Mouse (Mus musculus): Measurements from ENCODE around the gene Ifna13. TPM values are rescaled to one million over a fixed set of nuclear protein-coding genes. Genes with fewer than 3 reads are reported as not detected.

The Ifna13 gene
- not detected in 2 replicates for total RNA-seq (2012; rRNA removed)

DNA sequence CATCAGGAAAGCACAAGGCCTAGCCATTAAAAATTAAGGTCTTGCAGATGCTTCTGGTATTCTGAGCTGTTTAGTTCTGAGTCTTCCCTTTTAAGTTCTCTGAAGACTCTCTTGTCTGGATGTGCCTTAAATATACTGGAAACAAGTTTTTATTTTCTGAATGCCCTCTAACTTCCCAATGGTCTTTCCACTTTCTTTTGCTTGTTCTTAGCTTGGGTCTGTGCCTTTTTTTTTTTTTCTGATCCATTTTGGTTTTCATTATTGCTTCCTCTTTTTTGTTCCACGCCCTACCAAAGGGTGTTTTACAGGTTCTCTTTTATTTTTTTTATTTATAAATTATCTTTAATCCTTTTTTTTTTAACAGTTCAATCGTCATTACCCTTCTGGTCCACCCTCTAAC lies at the start of gene Ifna13:
Gene Ifna13, minus strand, starts transcription at position 101 of the 400 bp plus-strand sequence.
- H3K27ac ChIP-seq (ENCODE audit: insufficient read depth, low read depth, low read length, poor library complexity, severe bottlenecking), result no peak within 1 kb of the TSS
- in situ Hi-C loops (cut with MboI; ENCODE audit: low sequenced_read_pairs in 2 of 2, unreplicated experiment in 2 of 2), result no loop called here
- no peak for TF ChIP-seq HCFC1 (IDR thresholded peaks at IDR 0.05; ENCODE audit: borderline replicate concordance, insufficient read depth, low read length)
- no peak for TF ChIP-seq ZNF384 (IDR thresholded peaks at IDR 0.05; ENCODE audit: low read depth, low read length)
- no peak for TF ChIP-seq MAFK (IDR thresholded peaks at IDR 0.05; ENCODE audit: insufficient read depth, low read depth, low read length)

DNA sequence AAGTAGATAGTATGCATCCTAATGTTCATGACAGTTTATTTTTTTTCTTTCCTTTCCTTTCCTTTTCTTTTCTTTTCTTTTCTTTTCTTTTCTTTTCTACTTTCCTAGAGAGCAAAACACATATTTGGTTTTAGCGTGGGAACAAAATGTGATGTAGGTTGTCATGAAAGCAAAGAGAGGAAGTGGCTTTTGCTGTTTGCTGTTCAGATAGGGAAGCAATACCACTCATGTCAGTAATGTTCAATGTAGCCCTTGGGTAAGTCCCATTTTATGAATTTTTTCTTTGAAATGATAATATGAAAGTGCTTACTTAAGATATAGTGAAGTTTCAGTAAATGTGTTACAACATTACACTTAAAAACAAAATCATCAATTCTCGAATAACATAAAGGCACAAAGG lies 49.1 kb upstream of the Ifna13 start:
- Histone ChIP-seq H3K27ac (ENCODE audit: insufficient read depth, low read depth, low read length, poor library complexity, severe bottlenecking) (no peak overlapping the region), H3K4me3 (ENCODE audit: insufficient read depth in 1 of 2, low read depth in 1 of 2, low read length in 2 of 2, poor library complexity in 1 of 2, severe bottlenecking in 1 of 2) (no peak overlapping the region), H3K9ac (ENCODE audit: insufficient read depth, low read depth, low read length, poor library complexity, severe bottlenecking) (no peak overlapping the region), H3K4me1 (ENCODE audit: control insufficient read depth in 2 of 2, insufficient read depth in 2 of 2, low read length in 2 of 2, poor library complexity in 1 of 2) (no peaks in the 10 kb centered on the region), H3K9me3 (ENCODE audit: control insufficient read depth, insufficient read depth, low read depth, low read length) (no peaks in the 10 kb centered on the region), H3K36me3 (ENCODE audit: control insufficient read depth, insufficient read depth, low read length, poor library complexity, severe bottlenecking) (no peaks in the 10 kb centered on the region)
- in situ Hi-C loops (cut with MboI; ENCODE audit: low sequenced_read_pairs in 2 of 2, unreplicated experiment in 2 of 2), result no loop called here
- TF ChIP-seq MAFK (IDR thresholded peaks at IDR 0.05; ENCODE audit: insufficient read depth, low read depth, low read length) (no peak), CHD2 (IDR thresholded peaks at IDR 0.05; ENCODE audit: low read depth, low read length) (no peak), HCFC1 (IDR thresholded peaks at IDR 0.05; ENCODE audit: borderline replicate concordance, insufficient read depth, low read length) (no peak), ZC3H11A (IDR thresholded peaks at IDR 0.05; ENCODE audit: borderline replicate concordance, low read depth, low read length) (no peak), ZNF384 (IDR thresholded peaks at IDR 0.05; ENCODE audit: low read depth, low read length) (no peak)
- no peak for DNase-seq (ENCODE audit: low read depth, low spot score)

More for the DNA sequence above, at the start of gene Ifna13:
- H3K36me3 ChIP-seq (ENCODE audit: control insufficient read depth, insufficient read depth, low read length, poor library complexity, severe bottlenecking), result no peaks in the 10 kb centered on the region
- DNase-seq (ENCODE audit: low read depth, low spot score), result no peak
- H3K4me1 ChIP-seq (ENCODE audit: control insufficient read depth in 2 of 2, insufficient read depth in 2 of 2, low read length in 2 of 2, poor library complexity in 1 of 2), result no peaks in the 10 kb centered on the region
- H3K9me3 ChIP-seq (ENCODE audit: control insufficient read depth, insufficient read depth, low read depth, low read length), result peaks cover 2% of the 10 kb centered on the region; the same call in 1 of the 2 replicates
- H3K4me3 ChIP-seq (ENCODE audit: insufficient read depth in 1 of 2, low read depth in 1 of 2, low read length in 2 of 2, poor library complexity in 1 of 2, severe bottlenecking in 1 of 2), result no peak within 1 kb of the TSS
- no peak within 1 kb of the TSS for H3K9ac ChIP-seq (ENCODE audit: insufficient read depth, low read depth, low read length, poor library complexity, severe bottlenecking)

DNA sequence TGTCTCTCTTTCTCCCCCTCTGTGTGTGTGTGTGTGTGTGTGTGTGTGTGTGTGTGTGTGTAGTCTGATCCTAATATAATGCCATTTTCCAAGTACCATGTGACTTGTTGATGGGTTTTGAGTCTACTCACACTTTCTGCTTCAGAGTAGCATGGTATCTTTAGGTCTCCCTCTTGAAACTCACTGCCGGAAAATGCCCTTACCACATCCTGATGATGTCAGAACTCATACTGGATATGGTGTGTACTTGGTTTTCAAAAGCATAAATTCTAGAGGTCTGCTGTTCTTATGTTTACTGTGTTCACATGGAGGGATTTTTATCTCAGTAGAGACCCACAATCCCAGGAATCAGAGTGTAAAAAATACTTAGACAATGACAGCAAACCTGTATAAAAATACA lies 48.3 kb upstream of the Ifna13 start:
- in situ Hi-C loops (cut with MboI; ENCODE audit: low sequenced_read_pairs in 2 of 2, unreplicated experiment in 2 of 2), result no loop called here
- Histone ChIP-seq H3K4me3 (ENCODE audit: insufficient read depth in 1 of 2, low read depth in 1 of 2, low read length in 2 of 2, poor library complexity in 1 of 2, severe bottlenecking in 1 of 2) (no peak overlapping the region), H3K9me3 (ENCODE audit: control insufficient read depth, insufficient read depth, low read depth, low read length) (no peaks in the 10 kb centered on the region), H3K27ac (ENCODE audit: insufficient read depth, low read depth, low read length, poor library complexity, severe bottlenecking) (no peak overlapping the region), H3K4me1 (ENCODE audit: control insufficient read depth in 2 of 2, insufficient read depth in 2 of 2, low read length in 2 of 2, poor library complexity in 1 of 2) (no peaks in the 10 kb centered on the region), H3K36me3 (ENCODE audit: control insufficient read depth, insufficient read depth, low read length, poor library complexity, severe bottlenecking) (no peaks in the 10 kb centered on the region), H3K9ac (ENCODE audit: insufficient read depth, low read depth, low read length, poor library complexity, severe bottlenecking) (no peak overlapping the region)
- DNase-seq (ENCODE audit: low read depth, low spot score), result no peak
- no peak for TF ChIP-seq HCFC1 (IDR thresholded peaks at IDR 0.05; ENCODE audit: borderline replicate concordance, insufficient read depth, low read length)

DNA sequence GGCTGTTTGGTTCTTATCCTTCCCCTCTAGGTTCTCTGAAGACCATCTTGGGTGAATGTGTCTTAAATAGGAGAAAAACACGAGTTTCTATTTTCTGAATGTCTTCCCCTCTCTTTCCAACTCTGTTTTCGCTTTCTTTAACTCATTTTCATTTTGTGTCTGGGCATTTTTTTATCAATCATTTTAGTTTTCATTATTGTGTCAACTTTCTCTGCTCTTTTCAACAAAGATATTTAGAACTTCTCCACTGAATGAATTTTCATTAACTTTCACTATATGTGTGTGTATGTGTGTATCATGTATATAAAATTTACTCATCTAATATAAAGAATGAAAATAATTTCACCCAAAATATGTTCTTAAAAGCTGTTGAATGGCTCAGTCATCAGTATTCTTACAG lies 47.0 kb upstream of the Ifna13 start, which contains the start of gene Ifnab:
Gene Ifnab, minus strand, starts transcription at position 101 of the 400 bp plus-strand sequence.
- H3K4me1 ChIP-seq (ENCODE audit: control insufficient read depth in 2 of 2, insufficient read depth in 2 of 2, low read length in 2 of 2, poor library complexity in 1 of 2), result no peaks in the 10 kb centered on the region

DNA sequence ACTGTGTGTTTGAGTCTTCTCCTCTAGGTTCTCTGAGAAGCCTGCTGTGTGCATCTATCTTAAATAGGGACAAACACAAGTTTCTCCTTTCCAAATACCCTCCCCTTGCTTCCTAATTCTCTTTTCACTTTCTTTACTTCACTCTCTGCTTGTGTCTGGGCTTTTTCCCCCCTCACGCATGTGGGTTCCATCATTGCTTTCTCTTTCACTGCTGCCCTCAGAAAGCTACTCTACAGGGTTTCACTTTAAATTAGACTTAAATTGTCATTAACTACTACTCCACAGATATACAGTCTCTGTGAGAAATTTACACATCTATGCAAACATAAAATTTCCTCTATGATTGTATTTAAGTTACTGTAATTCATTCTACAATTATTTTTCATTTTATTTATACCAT lies 39.6 kb upstream of the Ifna13 start, which contains the start of gene Ifna2:
Gene Ifna2, minus strand, starts transcription at position 101 of the 400 bp plus-strand sequence.
- no peak for DNase-seq (ENCODE audit: low read depth, low spot score)
- no peaks in the 10 kb centered on the region for H3K36me3 ChIP-seq (ENCODE audit: control insufficient read depth, insufficient read depth, low read length, poor library complexity, severe bottlenecking)
- no peak within 1 kb of the TSS for H3K4me3 ChIP-seq (ENCODE audit: insufficient read depth in 1 of 2, low read depth in 1 of 2, low read length in 2 of 2, poor library complexity in 1 of 2, severe bottlenecking in 1 of 2)
- no peak within 1 kb of the TSS for H3K9ac ChIP-seq (ENCODE audit: insufficient read depth, low read depth, low read length, poor library complexity, severe bottlenecking)
- no peak within 1 kb of the TSS for H3K27ac ChIP-seq (ENCODE audit: insufficient read depth, low read depth, low read length, poor library complexity, severe bottlenecking)
- H3K4me1 ChIP-seq (ENCODE audit: control insufficient read depth in 2 of 2, insufficient read depth in 2 of 2, low read length in 2 of 2, poor library complexity in 1 of 2), result no peaks in the 10 kb centered on the region
- TF ChIP-seq ZNF384 (IDR thresholded peaks at IDR 0.05; ENCODE audit: low read depth, low read length) (no peak), HCFC1 (IDR thresholded peaks at IDR 0.05; ENCODE audit: borderline replicate concordance, insufficient read depth, low read length) (no peak), ZC3H11A (IDR thresholded peaks at IDR 0.05; ENCODE audit: borderline replicate concordance, low read depth, low read length) (no peak), CHD2 (IDR thresholded peaks at IDR 0.05; ENCODE audit: low read depth, low read length) (no peak), MAFK (IDR thresholded peaks at IDR 0.05; ENCODE audit: insufficient read depth, low read depth, low read length) (no peak)
- H3K9me3 ChIP-seq (ENCODE audit: control insufficient read depth, insufficient read depth, low read depth, low read length), result no peaks in the 10 kb centered on the region
- in situ Hi-C loops (cut with MboI; ENCODE audit: low sequenced_read_pairs in 2 of 2, unreplicated experiment in 2 of 2), result no loop called here

More for the DNA sequence above, 47.0 kb upstream of the Ifna13 start, which contains the start of gene Ifnab:
- Histone ChIP-seq H3K36me3 (ENCODE audit: control insufficient read depth, insufficient read depth, low read length, poor library complexity, severe bottlenecking) (no peaks in the 10 kb centered on the region), H3K4me3 (ENCODE audit: insufficient read depth in 1 of 2, low read depth in 1 of 2, low read length in 2 of 2, poor library complexity in 1 of 2, severe bottlenecking in 1 of 2) (no peak within 1 kb of the TSS), H3K27ac (ENCODE audit: insufficient read depth, low read depth, low read length, poor library complexity, severe bottlenecking) (no peak within 1 kb of the TSS), H3K9ac (ENCODE audit: insufficient read depth, low read depth, low read length, poor library complexity, severe bottlenecking) (no peak within 1 kb of the TSS), H3K9me3 (ENCODE audit: control insufficient read depth, insufficient read depth, low read depth, low read length) (no peaks in the 10 kb centered on the region)
- no peak for TF ChIP-seq ZC3H11A (IDR thresholded peaks at IDR 0.05; ENCODE audit: borderline replicate concordance, low read depth, low read length)
- TF ChIP-seq ZNF384 (IDR thresholded peaks at IDR 0.05; ENCODE audit: low read depth, low read length), result no peak
- TF ChIP-seq MAFK (IDR thresholded peaks at IDR 0.05; ENCODE audit: insufficient read depth, low read depth, low read length), result no peak
- TF ChIP-seq HCFC1 (IDR thresholded peaks at IDR 0.05; ENCODE audit: borderline replicate concordance, insufficient read depth, low read length), result no peak
- TF ChIP-seq CHD2 (IDR thresholded peaks at IDR 0.05; ENCODE audit: low read depth, low read length), result no peak
- DNase-seq (ENCODE audit: low read depth, low spot score), result no peak
- in situ Hi-C loops (cut with MboI; ENCODE audit: low sequenced_read_pairs in 2 of 2, unreplicated experiment in 2 of 2), result no loop called here

Measured in ES-E14 (cell line).